Mouse (Mus musculus): ENCODE results near the gene Vmn1r53.
"Not testable (repeated sequence)": the region's sequence is repeated elsewhere in the genome, so short reads cannot be mapped to it uniquely, and the experiment has no call there.

Vmn1r53 gene

DNA sequence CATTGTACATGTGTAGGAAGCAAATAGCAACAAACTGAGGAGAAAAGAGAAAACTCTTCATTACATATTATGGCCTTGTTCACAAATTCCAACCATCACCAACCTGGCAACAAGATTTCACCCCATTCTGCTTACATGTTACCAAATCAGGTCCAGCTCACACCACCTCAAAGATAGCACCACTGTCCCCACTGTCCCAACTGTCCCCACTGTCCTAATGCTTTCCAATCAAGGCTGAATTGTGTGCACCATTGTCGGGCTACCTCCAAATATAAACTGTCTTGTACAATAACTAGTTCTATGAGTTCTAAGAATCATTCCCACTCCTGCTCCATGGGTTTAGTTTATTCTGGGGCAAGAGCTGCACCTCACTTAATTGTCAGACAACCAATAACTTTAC lies at the start of gene Vmn1r53:
Gene Vmn1r53 (minus strand): TSS at position 101 of the 400 bp plus-strand sequence.
- no peak for DNase-seq (ENCODE audit: extremely low read depth, insufficient read length, low spot score)

DNA sequence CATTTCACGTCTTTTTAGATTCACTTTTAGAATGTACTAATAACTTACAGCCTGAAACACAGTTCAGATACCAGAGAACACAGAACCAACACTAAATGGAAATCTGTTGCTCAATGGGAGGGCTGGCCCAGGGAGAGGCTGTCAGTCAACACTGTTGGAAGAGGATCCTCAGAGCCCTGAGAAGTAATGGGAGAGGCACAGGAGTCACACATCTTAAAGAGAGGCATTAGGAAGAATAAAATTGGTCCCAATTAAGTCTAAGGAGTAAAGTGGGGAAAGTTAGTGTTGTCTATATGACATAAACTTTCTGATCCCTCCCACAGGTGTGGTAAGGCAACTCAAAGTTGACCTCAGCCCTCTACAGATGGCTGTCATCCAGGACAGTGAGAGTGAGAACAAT lies 21.8 kb upstream of the Vmn1r53 start, which contains the start of gene Vmn1r54:
Gene Vmn1r54 (plus strand): TSS at position 301 of the 400 bp plus-strand sequence.
- DNase-seq (ENCODE audit: extremely low read depth, insufficient read length, low spot score) = no peak

DNA sequence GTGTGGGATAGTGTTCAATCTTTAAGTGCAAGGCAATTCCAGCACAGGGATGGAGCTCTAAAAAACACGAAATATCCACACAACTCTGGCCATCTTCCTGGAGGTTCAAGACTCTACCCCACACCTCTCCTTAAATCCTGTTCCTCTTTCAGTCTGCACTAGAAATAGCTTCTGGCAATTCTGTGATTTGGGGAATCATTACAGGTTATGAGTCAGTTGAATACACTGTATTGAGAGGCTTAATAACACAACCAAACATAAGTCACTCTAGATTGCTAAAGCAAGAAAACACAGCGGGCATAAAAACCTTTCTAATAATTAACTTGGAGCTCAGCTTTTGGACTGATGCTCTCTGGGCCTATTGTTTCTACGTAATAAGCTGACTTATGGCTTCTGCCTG lies 19.8 kb upstream of the Vmn1r53 start:
- DNase-seq (ENCODE audit: extremely low read depth, insufficient read length, low spot score) = no peak

DNA sequence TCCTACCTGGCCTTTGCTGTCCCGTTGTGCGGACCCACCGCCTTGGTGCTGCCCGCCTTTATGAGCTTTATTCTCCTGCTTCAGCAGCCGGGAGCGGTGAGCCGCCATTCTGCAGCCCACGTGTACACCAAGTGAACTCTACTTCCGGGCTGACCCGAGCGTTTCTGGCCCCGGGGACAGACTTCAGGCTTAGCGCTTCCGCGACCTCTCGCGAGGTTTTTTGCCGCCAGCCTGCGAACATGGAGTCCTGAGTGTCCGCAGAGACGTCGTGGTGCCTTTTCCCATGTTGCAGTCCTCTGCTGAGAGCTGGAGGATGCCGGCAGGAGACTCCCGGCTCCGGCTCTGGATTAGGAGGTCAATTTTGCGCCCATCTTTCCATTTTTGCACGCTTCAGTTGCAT lies 8.4 kb upstream of the Vmn1r53 start:
- no peak for DNase-seq (ENCODE audit: extremely low read depth, insufficient read length, low spot score)

DNA sequence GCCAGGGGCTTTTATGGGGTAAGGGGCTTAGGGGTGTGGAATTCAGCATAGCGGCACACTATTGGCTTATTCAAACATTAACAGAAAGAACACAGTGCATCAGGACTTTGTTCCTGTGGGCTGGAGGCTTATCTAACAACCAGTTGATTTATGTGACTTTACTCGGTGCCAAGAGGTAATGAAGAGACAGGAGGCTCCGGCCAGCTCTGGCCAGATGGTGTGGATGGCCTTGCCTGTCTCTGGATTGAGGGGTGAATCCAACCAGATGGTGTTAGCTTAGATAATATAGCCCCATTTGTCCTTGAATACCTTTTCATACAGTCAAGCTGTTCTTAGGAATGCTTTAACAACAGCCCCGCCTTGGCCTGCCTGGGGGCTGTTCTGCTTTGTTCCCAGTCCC lies 7.9 kb upstream of the Vmn1r53 start:
- DNase-seq (ENCODE audit: extremely low read depth, insufficient read length, low spot score) = not testable (repeated sequence)

DNA sequence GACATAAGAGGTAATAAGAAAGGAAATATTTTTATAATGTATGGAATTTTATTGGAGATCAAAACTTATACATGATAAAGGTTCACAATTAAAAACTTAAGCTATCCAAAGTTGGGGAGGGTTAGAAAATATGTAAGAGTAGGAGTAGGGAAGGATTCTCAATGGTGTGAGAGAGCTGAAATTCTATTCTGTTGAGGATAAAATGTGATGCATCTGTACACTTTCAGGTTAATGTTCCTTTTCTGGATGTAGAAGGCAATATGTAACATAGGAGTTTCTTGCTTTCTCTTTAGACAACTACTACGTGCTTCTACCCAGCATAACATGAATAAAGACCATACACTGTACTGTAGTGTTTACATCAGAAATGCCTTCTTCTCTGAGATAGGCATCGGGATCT lies 21.7 kb downstream of the Vmn1r53 start, which contains the start of gene V1ra8:
Gene V1ra8 (plus strand): TSS at position 301 of the 400 bp plus-strand sequence.
- not testable (repeated sequence) for DNase-seq (ENCODE audit: extremely low read depth, insufficient read length, low spot score)

DNA sequence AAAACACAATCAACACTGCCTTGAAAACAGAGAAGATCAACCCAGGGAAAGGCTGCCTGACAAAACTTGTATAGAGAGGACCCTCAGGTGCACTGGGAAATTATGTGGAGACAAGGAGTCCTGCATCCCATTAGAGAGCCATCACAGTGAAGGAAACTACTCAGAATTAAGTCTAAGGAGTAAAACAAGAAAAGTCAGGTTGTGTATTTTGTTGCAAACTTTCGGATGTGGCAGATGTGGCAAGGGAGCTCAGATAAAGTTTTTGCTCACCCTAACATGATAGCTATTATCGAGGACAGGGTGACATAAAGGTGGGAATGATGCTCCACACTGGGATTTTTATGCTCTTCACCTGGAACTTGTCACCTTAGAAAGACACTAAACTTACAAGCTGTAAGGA lies 49.7 kb downstream of the Vmn1r53 start, which contains the start of gene Vmn1r52:
Gene Vmn1r52 (plus strand): TSS at position 301 of the 400 bp plus-strand sequence.
- no peak for DNase-seq (ENCODE audit: extremely low read depth, insufficient read length, low spot score)
